Mouse (Mus musculus) kidney, embryonic 14.5 days (tissue): ENCODE data around the gene Nap1l4. TPM values are rescaled to one million over a fixed set of nuclear protein-coding genes. Genes with fewer than 3 reads are reported as not detected.

Experiments
- ATAC-seq: fragments of 200-750 bp; cut with Nextera tagmentation; 2 replicates; pipeline ENCODE4 v1.8.0; 2017; ENCODE audit warnings: moderate number of reproducible peaks, mild to moderate bottlenecking, moderate TSS enrichment, moderate library complexity; ENCODE audit not compliant: low FRiP score, low TSS enrichment
- H3K27ac ChIP-seq: fragments of 300-500 bp; sonication (generic); 2 replicates; pipeline ENCODE4 v1.5.1; 2014; ENCODE audit warnings: low read depth, mild to moderate bottlenecking, low read length, moderate library complexity, mixed read lengths
- H3K27me3 ChIP-seq: fragments of 300-500 bp; sonication (generic); 2 replicates; pipeline ENCODE4 v1.6.1; 2014; ENCODE audit warnings: mild to moderate bottlenecking, low read length; ENCODE audit not compliant: control insufficient read depth, insufficient read depth
- H3K36me3 ChIP-seq: fragments of 300-500 bp; sonication (generic); 2 replicates; pipeline ENCODE4 v1.6.1; 2014; ENCODE audit warnings: low read length, mixed read lengths; ENCODE audit not compliant: control insufficient read depth, insufficient read depth
- H3K4me1 ChIP-seq: fragments of 300-500 bp; sonication (generic); 2 replicates; pipeline ENCODE4 v1.6.1; 2014; ENCODE audit warnings: low read length, mixed read lengths; ENCODE audit not compliant: control insufficient read depth, insufficient read depth
- H3K4me2 ChIP-seq: fragments of 300-500 bp; sonication (generic); replicated peaks from 2 replicates; pipeline ENCODE4 v1.6.1; 2014; ENCODE audit warnings: low read depth, mild to moderate bottlenecking, low read length
- H3K4me3 ChIP-seq: fragments of 300-500 bp; sonication (generic); 2 replicates; pipeline ENCODE4 v1.5.1; 2014; ENCODE audit warnings: mild to moderate bottlenecking, low read length
- H3K9ac ChIP-seq: fragments of 300-500 bp; sonication (generic); 2 replicates; pipeline ENCODE4 v1.6.1; 2014; ENCODE audit warnings: low read depth, mild to moderate bottlenecking, low read length, moderate library complexity
- H3K9me3 ChIP-seq: fragments of 300-500 bp; sonication (generic); 2 replicates; pipeline ENCODE4 v1.6.1; 2016; ENCODE audit warnings: low read length; ENCODE audit not compliant: control insufficient read depth
- WGBS: fragments of 180-500 bp; shearing (Covaris S2); extraction: QIAGEN DNeasy Blood & Tissue Kit; methylation state at CpG from one replicate; pipeline ENCODE4 v1.1.7; 2014; 5-methylcytosine and 5-hydroxymethylcytosine counted together
- microRNA-seq: library from miRNA; unstranded; fragments of <30 nt; microRNA quantifications from one replicate; pipeline ENCODE4, GENCODE M21; 2016
- polyA plus RNA-seq: library from polyadenylated mRNA; unstranded; fragments of >200 nt; fragmentation: Nextera tagmentation; extraction: Ambion mirVana; gene quantifications from 2 replicates; pipeline ENCODE4 v1.2.1, GENCODE M21; 2014

Gene Nap1l4
- polyA plus RNA-seq, 1 experiment from 2014 or later: 138 TPM

DNA sequence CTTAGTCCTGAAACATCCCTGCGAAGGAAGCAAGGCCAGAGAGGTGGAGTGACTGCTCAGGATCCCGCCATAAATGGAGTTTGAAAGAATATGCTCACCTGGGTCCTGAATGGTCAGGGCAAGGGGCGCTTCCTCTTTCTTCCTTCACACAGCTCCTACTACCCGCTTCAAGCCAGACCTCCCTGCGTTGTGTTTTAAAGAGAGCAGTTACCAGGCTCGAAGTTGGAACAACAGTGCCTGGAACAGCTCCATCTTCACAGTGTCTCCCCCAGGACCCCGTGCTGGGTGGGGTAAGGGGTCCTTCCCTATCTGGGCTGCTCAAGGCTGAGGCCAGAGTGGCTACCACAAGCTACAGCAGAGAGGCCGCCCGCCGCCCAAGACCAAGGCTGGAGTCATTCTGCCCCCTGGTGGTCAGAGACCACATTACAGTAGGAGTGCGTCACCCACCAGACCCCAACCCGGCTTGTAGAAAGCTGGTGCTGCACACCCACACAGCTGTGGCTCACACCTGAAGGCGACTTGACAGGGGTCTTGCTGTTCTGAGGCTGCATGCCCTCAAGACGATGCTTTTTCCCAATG, 82.7 kb downstream of the Nap1l4 start:
- 38% methylated on average over 14 of the region's 14 CpGs for WGBS
- Histone ChIP-seq H3K4me1 (0 out of 2 replicates have a peak, but pooled peaks cover 7% of the 10 kb centered on the region), H3K36me3 (no peaks in the 10 kb centered on the region), H3K27ac (no peak overlapping the region), H3K9ac (no peak overlapping the region), H3K9me3 (peaks cover 7% of the 10 kb centered on the region), H3K4me3 (no peak overlapping the region), H3K4me2 (no peak overlapping the region), H3K27me3 (no peaks in the 10 kb centered on the region)
- ATAC-seq: peak; percentile 40

GRCm38 (mm10) chr7:143464811-143465560, 83.9 kb downstream of the Nap1l4 start:
- Histone ChIP-seq H3K27ac (peak overlapping the region; percentile 75), H3K9ac (peak overlapping the region; percentile 46; the same call in 1 of the 2 replicates), H3K9me3 (peaks cover 19% of the 10 kb centered on the region), H3K36me3 (no peaks in the 10 kb centered on the region), H3K4me1 (0 out of 2 replicates have a peak, but pooled peaks cover 7% of the 10 kb centered on the region), H3K27me3 (no peaks in the 10 kb centered on the region), H3K4me3 (peak overlapping the region; percentile 23), H3K4me2 (peak overlapping the region; percentile 55)
- ATAC-seq: peak; percentile 28
- 21% methylated on average over 48 of the region's 56 CpGs for WGBS

- ATAC-seq: no peak
- H3K4me2 ChIP-seq: no peak overlapping the region
- no peak overlapping the region for H3K4me3 ChIP-seq
These were observed 85.0 kb downstream of the Nap1l4 start for GRCm38 (mm10) chr7:143463865-143464415.

More at GRCm38 (mm10) chr7:143463865-143464415, 85.0 kb downstream of the Nap1l4 start:
- 39% methylated on average over 11 of the region's 11 CpGs for WGBS
- H3K27ac ChIP-seq: peak overlapping the region; percentile 75; the same call in 1 of the 2 replicates
- H3K9me3 ChIP-seq: peaks cover 29% of the 10 kb centered on the region
- 0 out of 2 replicates have a peak, but pooled peaks cover 7% of the 10 kb centered on the region for H3K4me1 ChIP-seq
- H3K9ac ChIP-seq: no peak overlapping the region
- H3K36me3 ChIP-seq: no peaks in the 10 kb centered on the region
- H3K27me3 ChIP-seq: no peaks in the 10 kb centered on the region

Small RNAs within 50 kb of the gene (microRNA-seq; reads per million reads assigned to microRNA genes)
- 2.1 reads per million, percentile 3 among the genes with 10 or more reads in this experiment for gene Mir7064

Other genes with a start within 250 kb of the Nap1l4 start
- gene Cdkn1c, start 88.1 kb downstream of the Nap1l4 start, polyA plus RNA-seq: 1,196 and 1,506 TPM in 2 replicates
- gene Slc22a18, start 75.4 kb downstream of the Nap1l4 start, polyA plus RNA-seq: 4.4 and 4.7 TPM in 2 replicates
- gene Phlda2, start 46.0 kb downstream of the Nap1l4 start, polyA plus RNA-seq: 7.3 and 10.6 TPM in 2 replicates
- gene Cars, start 51.0 kb upstream of the Nap1l4 start, polyA plus RNA-seq: 47.0 and 64.4 TPM in 2 replicates
- 0.37 and 0.69 TPM in 2 replicates for gene Tnfrsf26, start 79.6 kb upstream of the Nap1l4 start, polyA plus RNA-seq
- 15.1 and 15.7 TPM in 2 replicates for gene Tnfrsf22, start 100.6 kb upstream of the Nap1l4 start, polyA plus RNA-seq
- 0.84 and 1.7 TPM in 2 replicates for gene Tnfrsf23, start 136.8 kb upstream of the Nap1l4 start, polyA plus RNA-seq
- 18.7 and 30.7 TPM in 2 replicates for gene Osbpl5, start 207.9 kb upstream of the Nap1l4 start, polyA plus RNA-seq
- not detected in 2 replicates for gene Mrgprg, start 217.9 kb upstream of the Nap1l4 start, polyA plus RNA-seq
- 0.86 and 1.8 TPM in 2 replicates for gene Mrgpre, start 235.4 kb upstream of the Nap1l4 start, polyA plus RNA-seq